Mouse (Mus musculus) myocyte (in vitro differentiated cells): ENCODE measurements around the gene Tldc1. TPM values are rescaled to one million over a fixed set of nuclear protein-coding genes. Genes with fewer than 3 reads are reported as not detected.

Source experiments
- H3K27me3 ChIP-seq: one replicate; pipeline ENCODE4 v1.6.1; 2011; ENCODE audit not compliant: control insufficient read depth, insufficient read depth, insufficient read length
- H3K36me3 ChIP-seq: one replicate; pipeline ENCODE4 v1.6.1; 2011; ENCODE audit not compliant: control insufficient read depth, insufficient read depth
- H3K4me2 ChIP-seq: one replicate; pipeline ENCODE4 v1.6.1; 2011; ENCODE audit warnings: low read depth, control low read depth
- H3K4me3 ChIP-seq: one replicate; pipeline ENCODE4 v1.5.1; 2011; ENCODE audit warnings: mild to moderate bottlenecking, control low read depth, moderate library complexity
- H3K79me2 ChIP-seq: one replicate; pipeline ENCODE4 v1.6.1; 2011; ENCODE audit not compliant: control insufficient read depth, insufficient read depth
- H3ac ChIP-seq: one replicate; pipeline ENCODE4 v1.6.1; 2011; ENCODE audit not compliant: control insufficient read depth, insufficient read length
- CEBPB ChIP-seq: IDR thresholded peaks from 2 replicates; pipeline ENCODE4 v1.6.1; 2011; ENCODE audit warnings: mild to moderate bottlenecking, moderate library complexity; ENCODE audit not compliant: poor library complexity, insufficient read depth, severe bottlenecking
- E2F4 ChIP-seq: IDR thresholded peaks from one replicate; pipeline ENCODE4 v1.6.1; 2011; ENCODE audit warnings: mild to moderate bottlenecking, control low read depth, moderate library complexity; ENCODE audit not compliant: insufficient read depth
- MAX ChIP-seq: IDR thresholded peaks from one replicate; pipeline ENCODE4 v1.6.1; 2011; ENCODE audit warnings: low read depth, mild to moderate bottlenecking, control low read depth
- MYOD1 ChIP-seq, 3 experiments: IDR thresholded peaks; one replicate each; pipeline ENCODE4 v1.6.1; 2011; ENCODE audit warnings: control low read depth in 2 of 3, low read depth in 2 of 3, mild to moderate bottlenecking in 2 of 3, moderate library complexity in 1 of 3; ENCODE audit not compliant: insufficient read length in 2 of 3, control insufficient read depth in 1 of 3
- MYOG ChIP-seq, 3 experiments: IDR thresholded peaks; one replicate each; pipeline ENCODE4 v1.6.1; 2011; ENCODE audit warnings: control low read depth in 2 of 3, low read depth in 2 of 3, mild to moderate bottlenecking in 2 of 3; ENCODE audit not compliant: insufficient read length in 2 of 3, control insufficient read depth in 1 of 3, insufficient read depth in 1 of 3
- POLR2A ChIP-seq: IDR thresholded peaks from one replicate; pipeline ENCODE4 v1.6.1; 2011; ENCODE audit warnings: low read depth, mild to moderate bottlenecking, control low read depth, moderate library complexity; ENCODE audit not compliant: insufficient read length
- POLR2AphosphoS2 ChIP-seq: IDR thresholded peaks from one replicate; pipeline ENCODE4 v1.6.1; 2011; ENCODE audit warnings: low read depth, control low read depth; ENCODE audit not compliant: insufficient read length
- REST ChIP-seq: IDR thresholded peaks from one replicate; pipeline ENCODE4 v1.6.1; 2011; ENCODE audit warnings: mild to moderate bottlenecking, control low read depth, moderate library complexity; ENCODE audit not compliant: insufficient read depth, insufficient read length
- SRF ChIP-seq: IDR thresholded peaks from one replicate; pipeline ENCODE4 v1.6.1; 2011; ENCODE audit warnings: low read depth; ENCODE audit not compliant: control insufficient read depth, insufficient read length
- TCF12 ChIP-seq: IDR thresholded peaks from one replicate; pipeline ENCODE4 v1.6.1; 2011; ENCODE audit warnings: mild to moderate bottlenecking, control low read depth; ENCODE audit not compliant: poor library complexity, insufficient read depth, severe bottlenecking
- TCF3 ChIP-seq: IDR thresholded peaks from one replicate; pipeline ENCODE4 v1.6.1; 2011; ENCODE audit warnings: low read depth, control low read depth; ENCODE audit not compliant: insufficient read length
- USF1 ChIP-seq: IDR thresholded peaks from one replicate; pipeline ENCODE4 v1.6.1; 2011; ENCODE audit warnings: low read depth, mild to moderate bottlenecking, control low read depth, moderate library complexity
- polyA plus RNA-seq: library from polyadenylated mRNA; unstranded; fragments of >200 nt; fragmentation: generic; extraction: Trizol; gene quantifications from one replicate; pipeline ENCODE4 v1.2.1, GENCODE M21; 2012; ENCODE audit warnings: missing spikeins

The Tldc1 gene
- polyA plus RNA-seq, 1 experiment, result 9.6 TPM

GRCm38 (mm10) chr8:119761692-119762091 lies 16.5 kb downstream of the Tldc1 start:
- TF ChIP-seq TCF3, result no peak
- TF ChIP-seq TCF12, result no peak
- no peak for TF ChIP-seq SRF
- no peak for TF ChIP-seq MYOG (IDR thresholded peaks at IDR 0.05; ENCODE audit: control insufficient read depth in 1 of 3, insufficient read depth in 1 of 3, insufficient read length in 2 of 3, low read depth in 2 of 3)
- no peak for TF ChIP-seq POLR2A
- no peak for TF ChIP-seq REST
- no peak for TF ChIP-seq POLR2AphosphoS2
- no peak for TF ChIP-seq CEBPB
- TF ChIP-seq MAX, result no peak
- no peak for TF ChIP-seq MYOD1 (IDR thresholded peaks at IDR 0.05; ENCODE audit: control insufficient read depth in 1 of 3, insufficient read length in 2 of 3, low read depth in 2 of 3)
- TF ChIP-seq USF1, result no peak
- TF ChIP-seq E2F4, result no peak
- H3ac ChIP-seq, result no peak overlapping the region
- no peak overlapping the region for H3K4me2 ChIP-seq
- H3K79me2 ChIP-seq, result no peaks in the 10 kb centered on the region
- no peak overlapping the region for H3K4me3 ChIP-seq
- H3K27me3 ChIP-seq, result no peaks in the 10 kb centered on the region
- no peaks in the 10 kb centered on the region for H3K36me3 ChIP-seq

GRCm38 (mm10) chr8:119756538-119756937 lies 21.7 kb downstream of the Tldc1 start:
- Histone ChIP-seq H3ac (no peak overlapping the region), H3K79me2 (no peaks in the 10 kb centered on the region), H3K36me3 (no peaks in the 10 kb centered on the region), H3K4me3 (no peak overlapping the region), H3K4me2 (no peak overlapping the region), H3K27me3 (no peaks in the 10 kb centered on the region)
- TF ChIP-seq POLR2A (no peak), CEBPB (no peak), TCF3 (no peak), SRF (no peak), POLR2AphosphoS2 (no peak), MYOG (IDR thresholded peaks at IDR 0.05; ENCODE audit: control insufficient read depth in 1 of 3, insufficient read depth in 1 of 3, insufficient read length in 2 of 3, low read depth in 2 of 3) (no peak), E2F4 (no peak), REST (no peak), TCF12 (no peak), MYOD1 (IDR thresholded peaks at IDR 0.05; ENCODE audit: control insufficient read depth in 1 of 3, insufficient read length in 2 of 3, low read depth in 2 of 3) (no peak), MAX (no peak), USF1 (no peak)

- Histone ChIP-seq H3K4me3 (no peak overlapping the region), H3ac (no peak overlapping the region), H3K4me2 (no peak overlapping the region), H3K27me3 (no peaks in the 10 kb centered on the region), H3K79me2 (no peaks in the 10 kb centered on the region), H3K36me3 (no peaks in the 10 kb centered on the region)
- TF ChIP-seq MAX (no peak), MYOD1 (IDR thresholded peaks at IDR 0.05; ENCODE audit: control insufficient read depth in 1 of 3, insufficient read length in 2 of 3, low read depth in 2 of 3) (no peak), E2F4 (no peak), SRF (no peak)
Measured at GRCm38 (mm10) chr8:119756147-119756461, 22.1 kb downstream of the Tldc1 start.

GRCm38 (mm10) chr8:119755238-119756146 lies 22.7 kb downstream of the Tldc1 start:
- Histone ChIP-seq H3K4me2 (no peak overlapping the region), H3K36me3 (no peaks in the 10 kb centered on the region), H3K4me3 (no peak overlapping the region), H3K79me2 (no peaks in the 10 kb centered on the region), H3ac (no peak overlapping the region), H3K27me3 (no peaks in the 10 kb centered on the region)
- TF ChIP-seq MYOG (IDR thresholded peaks at IDR 0.05; ENCODE audit: control insufficient read depth in 1 of 3, insufficient read depth in 1 of 3, insufficient read length in 2 of 3, low read depth in 2 of 3), result no peak
- TF ChIP-seq CEBPB, result no peak
- no peak for TF ChIP-seq MYOD1 (IDR thresholded peaks at IDR 0.05; ENCODE audit: control insufficient read depth in 1 of 3, insufficient read length in 2 of 3, low read depth in 2 of 3)
- no peak for TF ChIP-seq REST
- no peak for TF ChIP-seq POLR2A
- no peak for TF ChIP-seq SRF
- TF ChIP-seq TCF12, result no peak
- TF ChIP-seq E2F4, result no peak
- no peak for TF ChIP-seq MAX
- TF ChIP-seq USF1, result no peak
- TF ChIP-seq POLR2AphosphoS2, result no peak
- TF ChIP-seq TCF3, result no peak

- no peak overlapping the region for H3K4me2 ChIP-seq
- H3ac ChIP-seq, result no peak overlapping the region
- H3K36me3 ChIP-seq, result no peaks in the 10 kb centered on the region
- no peak overlapping the region for H3K4me3 ChIP-seq
- H3K27me3 ChIP-seq, result no peaks in the 10 kb centered on the region
- TF ChIP-seq MYOD1 (IDR thresholded peaks at IDR 0.05; ENCODE audit: control insufficient read depth in 1 of 3, insufficient read length in 2 of 3, low read depth in 2 of 3) (no peak), MAX (no peak), REST (no peak), CEBPB (no peak), POLR2A (no peak), TCF3 (no peak), TCF12 (no peak), POLR2AphosphoS2 (no peak), E2F4 (no peak), USF1 (no peak)
- no peaks in the 10 kb centered on the region for H3K79me2 ChIP-seq
Measured at GRCm38 (mm10) chr8:119744604-119745003, 33.6 kb downstream of the Tldc1 start.
